Mouse (Mus musculus): ENCODE measurements around the gene Tagln2.

DNA sequence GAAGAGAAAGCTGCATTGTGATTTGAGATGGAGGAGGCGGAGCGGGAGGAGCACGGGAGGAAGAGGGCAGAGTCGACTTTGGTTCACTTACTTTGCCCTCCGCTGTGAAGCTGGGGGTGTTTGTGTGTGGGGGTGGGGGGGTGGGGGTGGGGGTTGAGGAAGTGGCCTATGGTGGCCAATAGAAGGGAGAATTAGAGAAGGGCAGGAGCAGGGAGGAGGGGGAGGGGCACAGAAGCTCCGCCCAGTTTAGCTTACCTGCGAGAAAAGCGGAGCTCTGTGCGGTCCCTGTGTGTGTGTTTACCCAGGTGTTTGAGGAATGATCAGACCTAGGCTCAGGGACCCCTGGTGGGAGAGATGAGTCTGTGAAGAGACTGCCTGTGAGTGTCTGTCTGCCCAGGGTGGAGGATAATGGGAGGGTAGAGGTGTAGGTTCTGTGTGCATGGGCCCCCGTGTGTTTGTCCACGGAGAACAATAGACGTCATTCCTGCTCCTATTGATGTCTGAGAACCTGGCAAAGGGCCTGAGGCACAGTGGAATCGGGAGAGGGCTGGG, 10.7 kb downstream of the Tagln2 start:
- TF ChIP-seq CTCF (IDR thresholded peaks at IDR 0.05; ENCODE audit: control insufficient read depth, insufficient read depth, low read length) (no peak), POLR2A (IDR thresholded peaks at IDR 0.05; ENCODE audit: borderline replicate concordance, control insufficient read depth, low read depth, low read length) (no peak)

All from bone marrow, adult 2 months (tissue).